Mouse (Mus musculus) midbrain, postnatal 0 days (tissue): ENCODE measurements around the gene Pla2g2f. TPM values are rescaled to one million over a fixed set of nuclear protein-coding genes. Genes with fewer than 3 reads are reported as not detected.

Source experiments
- ATAC-seq: fragments of 200-750 bp; cut with Nextera tagmentation; 2 replicates; pipeline ENCODE4 v1.8.0; 2017; ENCODE audit warnings: moderate number of reproducible peaks, mild to moderate bottlenecking, moderate TSS enrichment, moderate library complexity; ENCODE audit not compliant: low FRiP score
- DNase-seq: peaks from one replicate; pipeline ENCODE4 v3.0.0-alpha.2; 2015; ENCODE audit warnings: low spot score
- H3K27ac ChIP-seq: fragments of 300-500 bp; sonication (generic); 2 replicates; pipeline ENCODE4 v1.5.1; 2014; ENCODE audit warnings: low read depth, mild to moderate bottlenecking, low read length, mixed read lengths
- H3K27me3 ChIP-seq: fragments of 300-500 bp; sonication (generic); 2 replicates; pipeline ENCODE4 v1.6.1; 2014; ENCODE audit warnings: low read length, control low read depth, mixed read lengths; ENCODE audit not compliant: insufficient read depth
- H3K36me3 ChIP-seq: fragments of 300-500 bp; sonication (generic); 2 replicates; pipeline ENCODE4 v1.6.1; 2014; ENCODE audit warnings: low read length, control low read depth, mixed read lengths; ENCODE audit not compliant: insufficient read depth
- H3K4me1 ChIP-seq: fragments of 300-500 bp; sonication (generic); 2 replicates; pipeline ENCODE4 v1.6.1; 2014; ENCODE audit warnings: mild to moderate bottlenecking, control low read depth, antibody characterized with exemption, low read length, mixed read lengths; ENCODE audit not compliant: insufficient read depth
- H3K4me2 ChIP-seq: fragments of 300-500 bp; sonication (generic); 2 replicates; pipeline ENCODE4 v1.6.1; 2014; ENCODE audit warnings: low read depth, mild to moderate bottlenecking, low read length, mixed read lengths; ENCODE audit not compliant: poor library complexity, severe bottlenecking
- H3K4me3 ChIP-seq: fragments of 300-500 bp; sonication (generic); 2 replicates; pipeline ENCODE4 v1.5.1; 2014; ENCODE audit warnings: low read depth, mild to moderate bottlenecking, low read length, moderate library complexity
- H3K9ac ChIP-seq: fragments of 300-500 bp; sonication (generic); replicated peaks from 2 replicates; pipeline ENCODE4 v1.6.1; 2014; ENCODE audit warnings: mild to moderate bottlenecking, low read length, moderate library complexity, mixed read lengths; ENCODE audit not compliant: poor library complexity, severe bottlenecking
- H3K9me3 ChIP-seq: fragments of 300-500 bp; sonication (generic); 2 replicates; pipeline ENCODE4 v1.6.1; 2016; ENCODE audit warnings: low read length, control low read depth
- CTCF ChIP-seq: IDR thresholded peaks from 2 replicates; pipeline ENCODE4 v1.5.1; 2016; ENCODE audit warnings: antibody characterized with exemption, mild to moderate bottlenecking
- WGBS: fragments of 180-500 bp; shearing (Covaris S2); extraction: QIAGEN DNeasy Blood & Tissue Kit; methylation state at CpG from one replicate; pipeline ENCODE4 v1.1.7; 2014; 5-methylcytosine and 5-hydroxymethylcytosine counted together
- polyA plus RNA-seq: library from polyadenylated mRNA; unstranded; fragments of >200 nt; fragmentation: Nextera tagmentation; extraction: Ambion mirVana; gene quantifications from 2 replicates; pipeline ENCODE4 v1.2.1, GENCODE M21; 2015
- total RNA-seq: library from RNA; depleted of rRNA; stranded (reverse); fragments of >200 nt; gene quantifications from 2 replicates; pipeline ENCODE4 v1.2.3, GENCODE M21; 2014; rRNA removed

Gene Pla2g2f
- total RNA-seq: 0.33 and 1.9 TPM in 2 replicates
- polyA plus RNA-seq: 0.06 TPM in 1 of 2 replicates, not detected in the other

- H3K9ac ChIP-seq: no peak within 1 kb of the TSS
- ATAC-seq: no peak
- no peak within 1 kb of the TSS; the same call in 1 of the 2 replicates for H3K27ac ChIP-seq
- no peak for TF ChIP-seq CTCF
- WGBS: 63% methylated on average over 8 of the region's 8 CpGs
- DNase-seq: no peak
- H3K27me3 ChIP-seq: no peaks in the 10 kb centered on the region
- no peaks in the 10 kb centered on the region for H3K36me3 ChIP-seq
- no peaks in the 10 kb centered on the region for H3K4me1 ChIP-seq
- no peak within 1 kb of the TSS for H3K4me3 ChIP-seq
- no peaks in the 10 kb centered on the region for H3K9me3 ChIP-seq
- no peak within 1 kb of the TSS for H3K4me2 ChIP-seq
Observed at GRCm38 (mm10) chr4:138757416-138757815, at the start of gene Pla2g2f. Pla2g2f (minus strand) TSS chr4:138757626.

DNA sequence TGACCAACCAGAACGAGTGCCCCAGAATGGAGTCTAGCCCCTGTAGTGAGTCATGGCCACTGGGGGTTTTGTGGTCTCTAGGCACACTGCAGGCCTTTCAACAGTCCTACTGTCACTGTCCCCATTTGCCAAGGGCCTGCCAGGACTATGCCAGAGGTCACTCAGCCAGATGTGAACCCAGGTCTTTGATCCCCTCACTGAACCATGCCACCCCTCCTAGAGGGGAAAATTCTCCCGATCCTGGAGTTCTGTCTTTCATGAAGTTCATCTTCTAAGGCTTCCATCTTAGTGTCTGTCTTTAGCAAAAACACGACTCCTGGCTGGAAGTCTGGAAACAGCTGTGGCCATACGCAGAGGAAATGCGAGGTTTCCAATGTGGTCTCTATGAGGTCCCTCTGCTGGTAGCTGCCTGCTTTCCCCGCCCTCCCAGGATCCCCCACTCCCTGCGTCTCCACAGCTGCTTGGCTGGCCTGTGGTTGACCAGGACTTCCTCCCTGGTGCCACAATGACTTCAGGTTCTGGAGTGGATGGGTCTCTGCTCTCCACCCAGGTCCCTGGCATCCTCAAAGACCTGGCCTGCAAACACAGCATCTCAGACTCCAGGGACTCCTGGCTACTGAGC lies 49.6 kb upstream of the Pla2g2f start:
- no peak for TF ChIP-seq CTCF
- Histone ChIP-seq H3K27me3 (no peaks in the 10 kb centered on the region), H3K27ac (no peak overlapping the region), H3K9ac (no peak overlapping the region), H3K4me3 (no peak overlapping the region), H3K4me2 (no peak overlapping the region), H3K9me3 (no peaks in the 10 kb centered on the region), H3K4me1 (no peaks in the 10 kb centered on the region), H3K36me3 (no peaks in the 10 kb centered on the region)
- ATAC-seq (no peak), DNase-seq (no peak)
- 79% methylated on average over 7 of the region's 7 CpGs for WGBS

GRCm38 (mm10) chr4:138806160-138806559 lies 48.7 kb upstream of the Pla2g2f start:
- H3K4me1 ChIP-seq: no peaks in the 10 kb centered on the region
- no peak overlapping the region for H3K4me3 ChIP-seq
- DNase-seq (no peak), ATAC-seq (no peak)
- H3K4me2 ChIP-seq: no peak overlapping the region
- H3K36me3 ChIP-seq: no peaks in the 10 kb centered on the region
- H3K9me3 ChIP-seq: no peaks in the 10 kb centered on the region
- no peak overlapping the region for H3K9ac ChIP-seq
- H3K27ac ChIP-seq: no peak overlapping the region
- no peak for TF ChIP-seq CTCF
- H3K27me3 ChIP-seq: no peaks in the 10 kb centered on the region
- WGBS: 86% methylated on average over 8 of the region's 8 CpGs

- Histone ChIP-seq H3K9me3 (no peaks in the 10 kb centered on the region), H3K36me3 (no peaks in the 10 kb centered on the region), H3K4me3 (no peak overlapping the region), H3K4me1 (no peaks in the 10 kb centered on the region), H3K27ac (no peak overlapping the region), H3K4me2 (no peak overlapping the region), H3K27me3 (no peaks in the 10 kb centered on the region), H3K9ac (no peak overlapping the region)
- WGBS: 38% methylated on average over 8 of the region's 8 CpGs
- no peak for TF ChIP-seq CTCF
- peak; percentile 40 for DNase-seq
- ATAC-seq: no peak
Observed at GRCm38 (mm10) chr4:138805248-138805647, 47.8 kb upstream of the Pla2g2f start.

- Histone ChIP-seq H3K4me1 (no peaks in the 10 kb centered on the region), H3K36me3 (no peaks in the 10 kb centered on the region), H3K9me3 (no peaks in the 10 kb centered on the region), H3K27me3 (no peaks in the 10 kb centered on the region), H3K9ac (no peak overlapping the region), H3K27ac (no peak overlapping the region), H3K4me3 (no peak overlapping the region), H3K4me2 (no peak overlapping the region)
- ATAC-seq (no peak), DNase-seq (no peak)
- 89% methylated on average over 11 of the region's 11 CpGs for WGBS
- TF ChIP-seq CTCF: no peak
Observed at GRCm38 (mm10) chr4:138802917-138803316, 45.5 kb upstream of the Pla2g2f start.

DNA sequence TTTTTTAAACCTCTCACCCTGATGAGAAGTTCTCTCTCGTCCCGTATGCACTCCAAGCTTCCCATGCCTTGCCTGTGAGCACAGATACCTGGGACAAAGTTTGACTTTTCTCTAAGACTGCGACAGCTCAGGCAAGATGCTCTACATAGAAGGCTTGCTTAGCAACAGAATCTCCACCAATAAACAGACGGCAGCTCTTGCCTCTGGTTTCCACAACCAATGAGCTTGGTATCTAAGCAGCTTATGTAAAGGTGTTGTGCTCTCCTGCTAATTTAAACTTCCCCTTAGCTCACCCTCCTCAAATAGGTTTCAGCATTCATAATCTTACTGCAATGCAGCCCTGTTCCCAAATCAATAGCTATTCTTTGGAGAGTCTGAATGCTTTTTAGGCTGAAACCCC lies 44.2 kb upstream of the Pla2g2f start:
- no peak overlapping the region for H3K4me2 ChIP-seq
- no peaks in the 10 kb centered on the region for H3K27me3 ChIP-seq
- no peaks in the 10 kb centered on the region for H3K36me3 ChIP-seq
- H3K4me1 ChIP-seq: no peaks in the 10 kb centered on the region
- no peak for TF ChIP-seq CTCF
- H3K27ac ChIP-seq: no peak overlapping the region
- DNase-seq (peak; percentile 44), ATAC-seq (no peak)
- H3K9ac ChIP-seq: no peak overlapping the region
- 82% methylated on average over 4 of the region's 4 CpGs for WGBS
- H3K4me3 ChIP-seq: no peak overlapping the region
- H3K9me3 ChIP-seq: no peaks in the 10 kb centered on the region
